Mouse (Mus musculus) ES-E14 (cell line): ENCODE measurements around the gene Syt8.

ENCODE experiments used
- CHD2 ChIP-seq: IDR thresholded peaks from 2 replicates; pipeline ENCODE4 v1.6.1; 2014; ENCODE audit warnings: mild to moderate bottlenecking, low read depth, low read length, inconsistent platforms
- HCFC1 ChIP-seq: IDR thresholded peaks from 2 replicates; pipeline ENCODE4 v1.6.1; 2012; ENCODE audit warnings: low read length, inconsistent platforms, borderline replicate concordance; ENCODE audit not compliant: insufficient read depth
- MAFK ChIP-seq: IDR thresholded peaks from 2 replicates; pipeline ENCODE4 v1.6.1; 2014; ENCODE audit warnings: mild to moderate bottlenecking, low read depth, low read length, inconsistent platforms; ENCODE audit not compliant: insufficient read depth
- ZC3H11A ChIP-seq: IDR thresholded peaks from 2 replicates; pipeline ENCODE4 v1.6.1; 2012; ENCODE audit warnings: low read depth, mild to moderate bottlenecking, inconsistent platforms, low read length, borderline replicate concordance
- ZNF384 ChIP-seq: IDR thresholded peaks from 2 replicates; pipeline ENCODE4 v1.6.1; 2012; ENCODE audit warnings: low read depth, low read length, inconsistent platforms

- TF ChIP-seq CHD2 (no peak), ZNF384 (no peak), ZC3H11A (no peak), HCFC1 (no peak), MAFK (no peak)
Observed at GRCm38 (mm10) chr7:142431106-142431505, 3.5 kb upstream of the Syt8 start.
